Comparison of ENCODE assay signal across 8 mouse cellular contexts in genomic region chr2:132970772-132971173, GRCm38 (mm10). TPM values are rescaled to one million over a fixed set of nuclear protein-coding genes. Genes with fewer than 3 reads are reported as not detected.
DNase-seq lines count a peak whose midpoint lies in the region; ATAC-seq and TF ChIP-seq lines count a peak whose summit lies in the region.

No protein-coding gene starts in this region.

- no peaks in the 10 kb centered on the region for H3K4me1 ChIP-seq in neural tube, embryonic 12.5 days
- no peaks in the 10 kb centered on the region for H3K4me1 ChIP-seq in forebrain, embryonic 16.5 days (replicated peaks; ENCODE audit: control insufficient read depth, insufficient read depth, low read length)
- no peaks in the 10 kb centered on the region for H3K4me1 ChIP-seq in small intestine, adult 2 months (ENCODE audit: control insufficient read depth, insufficient read depth, insufficient read length, low read length)

- no peaks in the 10 kb centered on the region for H3K9me3 ChIP-seq in neural tube, embryonic 12.5 days
- H3K9me3 ChIP-seq in forebrain, embryonic 16.5 days (ENCODE audit: control insufficient read depth, low read length), result no peaks in the 10 kb centered on the region

- no peaks in the 10 kb centered on the region for H3K27me3 ChIP-seq in neural tube, embryonic 12.5 days (replicated peaks)
- no peaks in the 10 kb centered on the region for H3K27me3 ChIP-seq in forebrain, embryonic 16.5 days (replicated peaks; ENCODE audit: control insufficient read depth, insufficient read depth, low read length)
- no peaks in the 10 kb centered on the region for H3K27me3 ChIP-seq in small intestine, adult 2 months (ENCODE audit: control insufficient read depth, insufficient read depth, low read length)

- WGBS in neural tube, embryonic 12.5 days, result 37% methylated on average over 4 of the region's 4 CpGs
- 36% methylated on average over 4 of the region's 4 CpGs for WGBS in forebrain, embryonic 16.5 days
- 25% methylated on average over 4 of the region's 4 CpGs for WGBS in small intestine, adult 2 months

- no peak overlapping the region for H3K27ac ChIP-seq in neural tube, embryonic 12.5 days
- no peak overlapping the region for H3K27ac ChIP-seq in forebrain, embryonic 16.5 days (ENCODE audit: low read length)
- H3K27ac ChIP-seq in small intestine, adult 2 months (ENCODE audit: insufficient read depth, low read depth, low read length), result no peak overlapping the region

- peak; percentile 13 for DNase-seq in adrenal gland, postnatal 14 days
- DNase-seq in adrenal gland, adult 18-20 months (ENCODE audit: low spot score in 2 of 2), result no peak
- DNase-seq in neural tube, embryonic 10.5 days (ENCODE audit: extremely low spot score, low spot score), result no peak
- DNase-seq in layer of hippocampus, postnatal 14 days (ENCODE audit: low spot score in 2 of 2), result peak; percentile 9 to 81
- DNase-seq in spleen, adult 12 weeks (ENCODE audit: low spot score), result no peak

- no peak overlapping the region for H3K9ac ChIP-seq in neural tube, embryonic 12.5 days
- no peak overlapping the region for H3K9ac ChIP-seq in forebrain, embryonic 16.5 days (replicated peaks; ENCODE audit: low read depth, low read length)

- H3K36me3 ChIP-seq in neural tube, embryonic 12.5 days, result no peaks in the 10 kb centered on the region
- no peaks in the 10 kb centered on the region for H3K36me3 ChIP-seq in forebrain, embryonic 16.5 days (ENCODE audit: control insufficient read depth, insufficient read depth)
- H3K36me3 ChIP-seq in small intestine, adult 2 months (ENCODE audit: control insufficient read depth, insufficient read depth, low read length), result no peaks in the 10 kb centered on the region

- no peak overlapping the region for H3K4me3 ChIP-seq in neural tube, embryonic 12.5 days
- H3K4me3 ChIP-seq in forebrain, embryonic 16.5 days (replicated peaks; ENCODE audit: low read length), result no peak overlapping the region
- H3K4me3 ChIP-seq in small intestine, adult 2 months (ENCODE audit: low read depth, low read length), result no peak overlapping the region

- no peak for TF ChIP-seq POLR2A in small intestine, adult 2 months (IDR thresholded peaks at IDR 0.05; ENCODE audit: low read depth, low read length)

- 0 out of 2 replicates have a peak, but pooled peaks have one; percentile 15 for TF ChIP-seq CTCF in small intestine, adult 2 months (IDR thresholded peaks at IDR 0.05; ENCODE audit: extremely low read depth, insufficient read length, insufficient replicate concordance, low read depth, low read length)

- ATAC-seq in neural tube, embryonic 12.5 days (ENCODE audit: low FRiP score, low read depth), result 0 out of 2 replicates have a peak, but pooled peaks have one; percentile 13
- ATAC-seq in forebrain, embryonic 16.5 days, result peak; percentile 50

- H3K4me2 ChIP-seq in neural tube, embryonic 12.5 days (replicated peaks), result no peak overlapping the region
- H3K4me2 ChIP-seq in forebrain, embryonic 16.5 days (ENCODE audit: low read length), result no peak overlapping the region

RNA-seq across cellular contexts. Expression of gene Fermt1, which starts 25.1 kb away (rescaled TPM):
- total RNA-seq in adrenal gland, postnatal 14 days (2021), result not detected in 2 replicates
- not detected for total RNA-seq in adrenal gland, adult 18-20 months (2021)
- polyA plus RNA-seq in neural tube, embryonic 12.5 days (2016; fragmentation: Nextera tagmentation; extraction: Ambion mirVana), result 1.8 and 2.2 TPM in 2 replicates
- polyA plus RNA-seq in forebrain, embryonic 16.5 days (2015; fragmentation: Nextera tagmentation; extraction: Ambion mirVana), result not detected in 2 replicates
- under 1 TPM; 0.19 to 0.76 TPM for total RNA-seq in layer of hippocampus, postnatal 14 days (2021)
- 11.2 and 19.7 TPM in 2 replicates for polyA plus RNA-seq in small intestine, adult 2 months (2012; rRNA removed)

Comparison
In these comparisons a context has a peak if more than half of its experiments do, and no peak if none do; other contexts are left out.
1. DNase-seq: peak in adrenal gland, postnatal 14 days (single experiment) and layer of hippocampus, postnatal 14 days (2 of 2); none in adrenal gland, adult 18-20 months (0 of 2), neural tube, embryonic 10.5 days (single experiment) and spleen, adult 12 weeks (single experiment).